8 mouse cellular contexts compared by ENCODE assay signal in the genomic region with DNA sequence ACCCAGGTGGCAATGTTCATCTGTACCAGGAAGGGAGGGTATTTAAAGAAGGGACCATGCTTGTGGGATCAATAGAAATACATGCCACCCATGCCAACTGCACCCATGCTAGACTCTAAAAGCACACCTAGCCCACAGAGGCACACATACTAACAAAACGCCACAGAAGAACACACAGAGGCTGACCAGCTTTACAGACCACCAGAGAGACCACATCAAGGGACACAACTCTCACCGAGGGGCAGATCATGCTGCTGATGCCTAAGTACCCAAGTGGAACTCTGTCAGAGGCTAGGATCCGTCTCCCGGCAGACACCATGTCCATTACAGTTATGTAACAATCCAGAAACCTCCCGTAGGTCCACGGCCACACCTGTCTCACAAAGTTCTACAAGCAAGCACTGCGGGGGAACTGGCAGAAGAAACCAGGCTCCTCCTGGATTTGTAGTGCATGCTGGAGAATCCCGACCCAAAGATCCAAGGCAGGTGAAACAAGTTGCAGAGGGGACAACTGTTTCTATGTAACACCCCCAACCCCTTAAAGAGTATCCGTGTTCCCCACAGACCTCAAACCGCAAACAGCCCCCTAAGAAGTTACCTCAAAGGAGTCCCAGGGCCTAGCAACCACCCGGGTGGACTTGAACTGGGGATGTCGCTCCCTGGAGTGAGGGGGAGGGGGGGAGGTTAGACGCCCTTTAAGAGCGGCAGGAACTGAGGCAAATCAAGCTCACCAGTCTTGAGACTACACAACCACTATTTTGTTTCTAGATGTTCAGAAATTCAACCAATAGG. TPM values are rescaled to one million over a fixed set of nuclear protein-coding genes. Genes with fewer than 3 reads are reported as not detected.
DNase-seq lines count a peak whose midpoint lies in the region; ATAC-seq and TF ChIP-seq lines count a peak whose summit lies in the region.

No protein-coding gene starts in this region.

- no peaks in the 10 kb centered on the region for H3K27me3 ChIP-seq in heart, embryonic 16.5 days (ENCODE audit: control insufficient read depth, insufficient read depth, low read length)
- no peaks in the 10 kb centered on the region for H3K27me3 ChIP-seq in hindbrain, embryonic 15.5 days
- no peaks in the 10 kb centered on the region for H3K27me3 ChIP-seq in midbrain, embryonic 13.5 days

- no peak for TF ChIP-seq POLR2A in bone marrow macrophage, adult 2 months (IDR thresholded peaks at IDR 0.05; ENCODE audit: borderline replicate concordance, low read depth, low read length)

- H3K36me3 ChIP-seq in heart, embryonic 16.5 days (ENCODE audit: control insufficient read depth, insufficient read depth), result 0 out of 2 replicates have a peak, but pooled peaks cover 2% of the 10 kb centered on the region
- H3K36me3 ChIP-seq in hindbrain, embryonic 15.5 days, result no peaks in the 10 kb centered on the region
- H3K36me3 ChIP-seq in midbrain, embryonic 13.5 days, result peaks cover 5% of the 10 kb centered on the region; the same call in 1 of the 2 replicates

- H3K4me3 ChIP-seq in heart, embryonic 16.5 days (ENCODE audit: low read length), result peak overlapping the region; percentile 92
- H3K4me3 ChIP-seq in bone marrow macrophage, adult 2 months (ENCODE audit: insufficient read depth, low read length), result peak overlapping the region; percentile 89
- H3K4me3 ChIP-seq in hindbrain, embryonic 15.5 days, result peak overlapping the region; percentile 72
- peak overlapping the region; percentile 96 for H3K4me3 ChIP-seq in midbrain, embryonic 13.5 days (replicated peaks)

- intact Hi-C loops in heart, postnatal 14 days (cut with DNase I), result loop anchor here (5.0 kb wide), 1 partner anchor 80 kb away; the partner anchor contains the start of gene Srd5a1

- peaks cover 47% of the 10 kb centered on the region for H3K4me1 ChIP-seq in heart, embryonic 16.5 days (ENCODE audit: control insufficient read depth, insufficient read depth, low read length)
- peaks cover 30% of the 10 kb centered on the region for H3K4me1 ChIP-seq in bone marrow macrophage, adult 2 months (ENCODE audit: control insufficient read depth, insufficient read depth, low read length)
- H3K4me1 ChIP-seq in hindbrain, embryonic 15.5 days (replicated peaks), result peaks cover 65% of the 10 kb centered on the region
- peaks cover 68% of the 10 kb centered on the region for H3K4me1 ChIP-seq in midbrain, embryonic 13.5 days (replicated peaks)

- no peak for DNase-seq in heart, postnatal 14 days
- DNase-seq in left cerebral cortex, adult 9 months (ENCODE audit: low spot score in 2 of 2), result no peak
- DNase-seq in lung, postnatal 10 days, result no peak

- 11% methylated on average over 14 of the region's 14 CpGs for WGBS in heart, embryonic 16.5 days
- WGBS in hindbrain, embryonic 15.5 days, result 19% methylated on average over 14 of the region's 14 CpGs
- 22% methylated on average over 14 of the region's 14 CpGs for WGBS in midbrain, embryonic 13.5 days

- no peak overlapping the region for H3K27ac ChIP-seq in heart, embryonic 16.5 days (ENCODE audit: low read length)
- no peak overlapping the region for H3K27ac ChIP-seq in bone marrow macrophage, adult 2 months (ENCODE audit: insufficient read depth, low read depth, low read length)
- H3K27ac ChIP-seq in hindbrain, embryonic 15.5 days (replicated peaks), result no peak overlapping the region
- H3K27ac ChIP-seq in midbrain, embryonic 13.5 days, result no peak overlapping the region

- no peak for TF ChIP-seq CTCF in bone marrow macrophage, adult 2 months (IDR thresholded peaks at IDR 0.05; ENCODE audit: low read depth, low read length)

- H3K9me3 ChIP-seq in heart, embryonic 16.5 days (replicated peaks; ENCODE audit: control insufficient read depth, low read length), result no peaks in the 10 kb centered on the region
- no peaks in the 10 kb centered on the region for H3K9me3 ChIP-seq in hindbrain, embryonic 15.5 days
- H3K9me3 ChIP-seq in midbrain, embryonic 13.5 days, result no peaks in the 10 kb centered on the region

- ATAC-seq in heart, embryonic 16.5 days (replicated peaks; ENCODE audit: extremely low read depth, insufficient read depth, low FRiP score), result no peak
- ATAC-seq in hindbrain, embryonic 15.5 days (ENCODE audit: low FRiP score, low read depth), result no peak
- ATAC-seq in midbrain, embryonic 13.5 days, result no peak
- no peak for ATAC-seq in erythroid progenitor cell, adult 5-6 weeks (replicated peaks; ENCODE audit: low FRiP score, poor library complexity, severe bottlenecking)

- H3K4me2 ChIP-seq in heart, embryonic 16.5 days (ENCODE audit: low read depth, low read length), result peak overlapping the region; percentile 95
- H3K4me2 ChIP-seq in hindbrain, embryonic 15.5 days, result peak overlapping the region; percentile 96
- H3K4me2 ChIP-seq in midbrain, embryonic 13.5 days (replicated peaks), result peak overlapping the region; percentile 93

- H3K9ac ChIP-seq in heart, embryonic 16.5 days (ENCODE audit: low read length), result peak overlapping the region; percentile 91
- peak overlapping the region; percentile 76 for H3K9ac ChIP-seq in hindbrain, embryonic 15.5 days
- peak overlapping the region; percentile 95 for H3K9ac ChIP-seq in midbrain, embryonic 13.5 days (replicated peaks)

RNA-seq across cellular contexts. Expression of gene Nsun2, which starts 1.2 kb away (rescaled TPM):
- polyA plus RNA-seq in heart, embryonic 16.5 days (2015; fragmentation: Nextera tagmentation; extraction: Ambion mirVana), result 66.1 and 78.0 TPM in 2 replicates
- 10 to 100 TPM; 35.8 to 42.0 TPM for total RNA-seq in heart, postnatal 14 days (2021)
- polyA plus RNA-seq in bone marrow macrophage, adult 2 months (2012; ENCODE audit: insufficient read depth, insufficient read length, missing spikeins), result 27.7 and 33.6 TPM in 2 replicates
- polyA plus RNA-seq in hindbrain, embryonic 15.5 days (2015; fragmentation: Nextera tagmentation; extraction: Ambion mirVana), result 73.5 and 74.6 TPM in 2 replicates
- polyA plus RNA-seq in midbrain, embryonic 13.5 days (2015; fragmentation: Nextera tagmentation; extraction: Ambion mirVana), result 74.1 and 76.7 TPM in 2 replicates
- 21.8 and 22.3 TPM in 2 replicates for total RNA-seq in erythroid progenitor cell, adult 5-6 weeks (2015; ENCODE audit: low replicate concordance)
- 28.1 and 33.8 TPM in 2 replicates for total RNA-seq in erythroid progenitor cell, adult 5-6 weeks (2017; ENCODE audit: low replicate concordance)

RNA-seq across cellular contexts. Expression of gene Tent4a, which starts 2.1 kb away (rescaled TPM):
- 3.3 and 3.5 TPM in 2 replicates for polyA plus RNA-seq in heart, embryonic 16.5 days (2015; fragmentation: Nextera tagmentation; extraction: Ambion mirVana)
- total RNA-seq in heart, postnatal 14 days (2021), result 10 to 100 TPM; 12.2 to 13.5 TPM
- polyA plus RNA-seq in bone marrow macrophage, adult 2 months (2012; ENCODE audit: insufficient read depth, insufficient read length, missing spikeins), result 12.7 and 15.0 TPM in 2 replicates
- polyA plus RNA-seq in hindbrain, embryonic 15.5 days (2015; fragmentation: Nextera tagmentation; extraction: Ambion mirVana), result 7.1 and 7.3 TPM in 2 replicates
- polyA plus RNA-seq in midbrain, embryonic 13.5 days (2015; fragmentation: Nextera tagmentation; extraction: Ambion mirVana), result 5.8 and 7.1 TPM in 2 replicates
- 34.0 and 37.5 TPM in 2 replicates for total RNA-seq in erythroid progenitor cell, adult 5-6 weeks (2015; ENCODE audit: low replicate concordance)
- total RNA-seq in erythroid progenitor cell, adult 5-6 weeks (2017; ENCODE audit: low replicate concordance), result 33.8 and 48.0 TPM in 2 replicates
